Mouse (Mus musculus) midbrain, embryonic 11.5 days (tissue): ENCODE measurements around the gene Tgm2. TPM values are rescaled to one million over a fixed set of nuclear protein-coding genes. Genes with fewer than 3 reads are reported as not detected.

Source experiments
- ATAC-seq: fragments of 200-750 bp; cut with Nextera tagmentation; 2 replicates; pipeline ENCODE4 v1.8.0; 2017; ENCODE audit warnings: moderate TSS enrichment, moderate library complexity; ENCODE audit not compliant: low FRiP score
- DNase-seq: peaks from one replicate; pipeline ENCODE4 v3.0.0; 2015; ENCODE audit warnings: low spot score; ENCODE audit errors: missing footprints
- H3K27ac ChIP-seq: fragments of 300-500 bp; sonication (generic); 2 replicates; pipeline ENCODE4 v1.5.1; 2014; ENCODE audit warnings: low read depth, low read length
- H3K27me3 ChIP-seq: fragments of 300-500 bp; sonication (generic); 2 replicates; pipeline ENCODE4 v1.6.1; 2014; ENCODE audit warnings: mild to moderate bottlenecking, low read length, moderate library complexity, mixed read lengths; ENCODE audit not compliant: control insufficient read depth, insufficient read depth
- H3K36me3 ChIP-seq: fragments of 300-500 bp; sonication (generic); 2 replicates; pipeline ENCODE4 v1.6.1; 2014; ENCODE audit warnings: mild to moderate bottlenecking, low read length, moderate library complexity, mixed read lengths; ENCODE audit not compliant: control insufficient read depth, insufficient read depth
- H3K4me1 ChIP-seq: fragments of 300-500 bp; sonication (generic); 2 replicates; pipeline ENCODE4 v1.6.1; 2014; ENCODE audit warnings: low read length; ENCODE audit not compliant: control insufficient read depth, insufficient read depth
- H3K4me2 ChIP-seq: fragments of 300-500 bp; sonication (generic); 2 replicates; pipeline ENCODE4 v1.6.1; 2014; ENCODE audit warnings: mild to moderate bottlenecking, moderate library complexity
- H3K4me3 ChIP-seq: fragments of 300-500 bp; sonication (generic); 2 replicates; pipeline ENCODE4 v1.5.1; 2014; ENCODE audit warnings: low read depth, low read length
- H3K9ac ChIP-seq: fragments of 300-500 bp; sonication (generic); 2 replicates; pipeline ENCODE4 v1.6.1; 2014; ENCODE audit warnings: low read length
- H3K9me3 ChIP-seq: fragments of 300-500 bp; sonication (generic); 2 replicates; pipeline ENCODE4 v1.6.1; 2016; ENCODE audit warnings: low read length; ENCODE audit not compliant: control insufficient read depth
- WGBS: fragments of 180-500 bp; shearing (Covaris S2); extraction: QIAGEN DNeasy Blood & Tissue Kit; methylation state at CpG from one replicate; pipeline ENCODE4 v1.1.7; 2014; 5-methylcytosine and 5-hydroxymethylcytosine counted together
- polyA plus RNA-seq: library from polyadenylated mRNA; unstranded; fragments of >200 nt; fragmentation: Nextera tagmentation; extraction: Ambion mirVana; gene quantifications from 2 replicates; pipeline ENCODE4 v1.2.1, GENCODE M21; 2014

The Tgm2 gene
- polyA plus RNA-seq, 1 experiment from 2014 or later: 5.8 TPM

DNA sequence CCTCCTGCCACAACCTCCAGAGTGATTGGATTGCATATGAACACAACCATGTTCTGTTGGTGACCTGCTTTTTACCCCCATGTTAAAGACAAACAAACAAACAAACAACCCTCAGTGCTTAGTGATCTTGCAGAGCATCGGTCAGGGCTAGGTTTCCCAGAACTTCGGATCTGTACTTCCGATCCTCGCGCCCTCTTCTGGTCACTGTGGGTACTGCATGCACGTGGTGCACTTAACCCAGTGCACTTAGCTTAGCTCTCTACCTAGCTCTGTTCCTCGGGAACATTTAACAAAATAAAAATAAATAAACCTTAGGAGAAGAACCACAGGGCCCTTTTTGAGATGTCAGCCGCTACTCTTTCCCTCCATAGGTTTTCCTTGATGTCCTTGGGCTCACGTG lies 34.6 kb upstream of the Tgm2 start:
- Histone ChIP-seq H3K9ac (no peak overlapping the region), H3K27me3 (no peaks in the 10 kb centered on the region), H3K4me1 (peaks cover 5% of the 10 kb centered on the region; the same call in 1 of the 2 replicates), H3K9me3 (no peaks in the 10 kb centered on the region), H3K4me2 (no peak overlapping the region), H3K36me3 (no peaks in the 10 kb centered on the region), H3K4me3 (no peak overlapping the region), H3K27ac (no peak overlapping the region)
- ATAC-seq: no peak
- peak; percentile 94 for DNase-seq
- 42% methylated on average over 9 of the region's 9 CpGs for WGBS

DNA sequence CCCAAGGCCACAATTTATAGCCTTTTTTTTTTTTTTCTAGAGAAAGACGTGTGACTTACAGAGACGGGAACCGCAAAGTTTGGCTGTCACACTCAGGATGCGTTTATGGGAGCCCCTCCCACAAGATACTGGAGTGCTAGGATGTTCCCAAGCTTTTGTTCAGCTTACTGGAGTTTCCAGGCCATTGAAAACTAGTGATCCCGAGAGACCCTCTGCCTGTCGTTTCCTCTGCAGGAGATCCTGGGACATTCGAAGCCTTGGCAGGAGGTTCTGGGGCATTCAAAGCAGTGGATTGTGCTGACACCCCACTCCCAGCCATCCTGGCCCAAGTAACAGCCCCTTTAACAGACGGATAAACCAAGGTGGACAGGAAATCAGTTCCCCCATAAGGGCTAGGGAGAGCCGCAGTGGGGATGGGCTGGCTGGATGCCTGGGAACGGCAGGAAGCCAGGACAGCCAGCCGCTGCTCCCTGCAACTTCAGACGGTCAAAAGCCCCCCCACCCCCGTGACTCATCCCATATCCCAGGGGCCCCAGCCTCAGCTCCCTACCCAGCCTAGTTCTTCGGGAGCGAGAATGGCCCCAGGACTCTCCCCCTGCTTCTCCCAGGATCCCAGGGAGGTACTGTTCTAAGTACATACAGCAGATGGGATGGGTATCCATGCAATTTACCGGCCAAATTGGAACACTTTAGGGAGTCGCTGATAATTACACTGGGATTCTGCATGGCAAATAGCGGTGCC lies 33.3 kb upstream of the Tgm2 start:
- Histone ChIP-seq H3K36me3 (no peaks in the 10 kb centered on the region), H3K9ac (no peak overlapping the region), H3K27ac (no peak overlapping the region), H3K9me3 (no peaks in the 10 kb centered on the region), H3K27me3 (no peaks in the 10 kb centered on the region), H3K4me3 (peak overlapping the region; percentile 18), H3K4me2 (peak overlapping the region; percentile 39), H3K4me1 (peaks cover 5% of the 10 kb centered on the region; the same call in 1 of the 2 replicates)
- WGBS: 27% methylated on average over 18 of the region's 18 CpGs
- DNase-seq (peak; percentile 89), ATAC-seq (0 out of 2 replicates have a peak, but pooled peaks have one; percentile 8)

DNA sequence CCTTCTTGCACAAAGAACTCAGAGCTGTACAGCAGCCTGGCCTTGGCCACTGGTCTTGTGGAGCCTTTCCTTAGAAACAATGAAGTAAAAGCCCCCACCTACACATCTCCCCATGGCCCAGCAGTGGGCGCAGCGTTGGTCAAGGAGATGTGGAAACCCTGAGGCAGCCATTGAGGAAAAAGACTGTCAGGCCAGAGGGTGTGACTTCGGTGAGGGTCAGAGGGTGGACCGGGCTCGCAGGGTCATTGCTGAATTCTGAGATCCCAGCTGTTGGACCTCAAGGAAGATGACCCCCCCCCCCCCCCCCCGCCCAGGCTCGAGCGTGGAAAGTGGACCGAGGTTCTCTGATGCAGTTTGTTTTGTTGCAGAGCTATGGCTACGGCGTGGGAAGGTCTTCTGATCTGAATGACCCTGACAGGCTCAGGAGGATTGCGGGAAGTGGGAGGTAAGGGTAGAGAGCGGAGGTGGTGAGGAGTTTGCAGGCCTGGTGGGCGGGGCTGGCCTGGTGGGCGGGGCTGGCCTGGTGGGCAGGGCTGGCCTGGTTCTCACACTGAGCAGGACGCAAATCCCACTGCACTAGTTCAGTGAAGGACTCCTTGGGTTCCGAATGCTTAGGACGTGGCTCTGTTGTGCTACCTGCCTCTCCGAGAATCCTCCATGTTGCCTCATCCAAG lies 32.6 kb upstream of the Tgm2 start:
- Histone ChIP-seq H3K4me1 (peaks cover 5% of the 10 kb centered on the region; the same call in 1 of the 2 replicates), H3K36me3 (no peaks in the 10 kb centered on the region), H3K9ac (peak overlapping the region; percentile 2; the same call in 1 of the 2 replicates), H3K27me3 (no peaks in the 10 kb centered on the region), H3K4me2 (peak overlapping the region; percentile 39), H3K27ac (no peak overlapping the region), H3K9me3 (no peaks in the 10 kb centered on the region), H3K4me3 (peak overlapping the region; percentile 18)
- peak; percentile 96 for DNase-seq
- ATAC-seq: peak; percentile 89
- 8% methylated on average over 19 of the region's 19 CpGs for WGBS

DNA sequence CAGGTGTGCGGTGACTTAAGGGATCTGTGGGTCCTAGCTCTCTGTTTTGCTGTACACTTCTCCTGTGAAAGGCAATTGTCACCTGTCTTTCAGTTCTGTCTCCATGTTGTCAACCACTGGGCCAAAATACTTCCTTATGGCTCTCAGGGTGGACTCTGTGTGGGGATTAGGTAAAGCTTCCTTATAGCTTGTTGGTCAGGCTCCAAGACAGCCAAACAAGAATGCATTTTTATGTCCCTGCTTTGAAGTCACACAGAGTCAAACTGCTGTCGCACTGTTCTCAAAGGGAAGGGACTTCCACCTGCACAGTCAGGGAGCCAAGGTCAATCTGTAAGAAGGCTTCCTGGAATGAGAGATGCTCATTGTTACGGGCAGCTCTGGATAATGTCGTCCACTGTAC lies 31.9 kb upstream of the Tgm2 start:
- H3K27ac ChIP-seq: no peak overlapping the region
- 75% methylated on average over 4 of the region's 4 CpGs for WGBS

DNA sequence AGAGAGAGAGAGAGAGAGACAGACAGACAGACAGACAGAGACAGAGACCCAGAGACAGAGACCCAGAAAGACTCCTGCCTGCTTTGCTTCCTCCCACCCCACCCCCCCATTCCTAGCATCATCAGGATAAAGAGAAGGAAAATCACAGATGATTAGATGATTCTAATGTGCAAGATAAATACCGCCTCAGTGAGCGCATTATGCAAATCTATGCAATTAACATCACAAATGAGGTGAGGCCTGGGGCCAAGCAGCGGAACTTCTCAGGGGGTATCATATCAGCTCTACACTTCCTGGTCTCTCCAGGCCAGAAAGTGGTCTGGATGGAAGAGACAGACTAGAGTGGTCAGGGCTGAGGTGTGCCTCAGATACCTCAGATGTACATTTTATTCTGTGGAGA lies 31.3 kb upstream of the Tgm2 start:
- DNase-seq (no peak), ATAC-seq (no peak)
- H3K36me3 ChIP-seq: no peaks in the 10 kb centered on the region
- H3K27ac ChIP-seq: no peak overlapping the region
- no peaks in the 10 kb centered on the region for H3K9me3 ChIP-seq
- 43% methylated on average over 3 of the region's 3 CpGs for WGBS
- H3K4me3 ChIP-seq: no peak overlapping the region
- no peak overlapping the region for H3K9ac ChIP-seq
- no peaks in the 10 kb centered on the region for H3K27me3 ChIP-seq
- no peak overlapping the region for H3K4me2 ChIP-seq
- H3K4me1 ChIP-seq: peaks cover 5% of the 10 kb centered on the region; the same call in 1 of the 2 replicates

More for the DNA sequence above, 31.9 kb upstream of the Tgm2 start:
- no peak overlapping the region for H3K4me3 ChIP-seq
- no peaks in the 10 kb centered on the region for H3K27me3 ChIP-seq
- H3K4me2 ChIP-seq: no peak overlapping the region
- DNase-seq (no peak), ATAC-seq (no peak)
- no peaks in the 10 kb centered on the region for H3K36me3 ChIP-seq
- peaks cover 5% of the 10 kb centered on the region; the same call in 1 of the 2 replicates for H3K4me1 ChIP-seq
- H3K9me3 ChIP-seq: no peaks in the 10 kb centered on the region
- H3K9ac ChIP-seq: no peak overlapping the region

DNA sequence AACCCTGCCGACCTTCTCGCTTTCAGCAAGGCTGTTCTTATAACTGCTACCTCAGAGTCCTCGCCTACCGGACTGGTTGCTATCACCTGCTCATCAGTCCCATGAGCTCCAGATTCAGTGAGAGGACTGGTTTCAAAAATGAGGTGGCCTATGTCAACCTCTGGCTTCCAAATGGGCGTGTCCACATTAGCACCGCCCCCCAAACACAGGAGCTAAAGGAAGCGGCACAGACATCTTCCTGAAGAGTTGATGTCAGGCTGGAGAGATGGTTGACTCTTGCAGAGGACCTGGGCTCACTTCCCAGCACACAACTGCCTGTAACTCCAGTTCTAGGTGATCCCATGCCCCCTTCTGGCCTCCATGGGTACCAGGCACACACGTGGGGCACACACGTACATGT lies 30.5 kb upstream of the Tgm2 start:
- H3K27me3 ChIP-seq: no peaks in the 10 kb centered on the region
- no peaks in the 10 kb centered on the region for H3K9me3 ChIP-seq
- DNase-seq (no peak), ATAC-seq (no peak)
- peaks cover 5% of the 10 kb centered on the region; the same call in 1 of the 2 replicates for H3K4me1 ChIP-seq
- no peak overlapping the region for H3K27ac ChIP-seq
- H3K4me3 ChIP-seq: no peak overlapping the region
- no peak overlapping the region for H3K4me2 ChIP-seq
- WGBS: 88% methylated on average over 9 of the region's 9 CpGs
- no peak overlapping the region for H3K9ac ChIP-seq
- H3K36me3 ChIP-seq: no peaks in the 10 kb centered on the region

DNA sequence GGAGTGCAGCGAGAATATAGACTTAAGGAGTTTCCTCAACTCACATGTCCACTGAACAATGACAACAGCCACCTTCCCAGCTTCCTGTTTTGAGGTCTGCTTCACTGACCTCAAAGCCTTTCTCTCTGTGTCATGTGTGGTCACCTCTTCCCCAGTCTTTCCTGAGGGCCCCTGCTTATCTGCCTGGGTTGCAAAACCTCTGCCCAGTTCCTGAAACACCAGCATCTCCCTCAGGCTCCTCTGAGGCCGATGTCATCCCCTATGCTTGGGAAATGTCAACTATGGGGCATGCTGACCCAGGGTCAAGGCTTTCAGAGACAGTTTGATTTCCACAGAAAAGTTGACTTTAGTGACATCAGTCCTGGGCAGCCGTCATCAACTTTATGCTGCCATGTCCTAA lies 29.2 kb upstream of the Tgm2 start:
- WGBS: 77% methylated on average over 3 of the region's 3 CpGs
- Histone ChIP-seq H3K4me1 (peaks cover 5% of the 10 kb centered on the region; the same call in 1 of the 2 replicates), H3K9me3 (no peaks in the 10 kb centered on the region), H3K4me3 (no peak overlapping the region), H3K27ac (no peak overlapping the region), H3K36me3 (no peaks in the 10 kb centered on the region), H3K4me2 (no peak overlapping the region), H3K9ac (no peak overlapping the region), H3K27me3 (no peaks in the 10 kb centered on the region)
- DNase-seq: no peak
- no peak for ATAC-seq

DNA sequence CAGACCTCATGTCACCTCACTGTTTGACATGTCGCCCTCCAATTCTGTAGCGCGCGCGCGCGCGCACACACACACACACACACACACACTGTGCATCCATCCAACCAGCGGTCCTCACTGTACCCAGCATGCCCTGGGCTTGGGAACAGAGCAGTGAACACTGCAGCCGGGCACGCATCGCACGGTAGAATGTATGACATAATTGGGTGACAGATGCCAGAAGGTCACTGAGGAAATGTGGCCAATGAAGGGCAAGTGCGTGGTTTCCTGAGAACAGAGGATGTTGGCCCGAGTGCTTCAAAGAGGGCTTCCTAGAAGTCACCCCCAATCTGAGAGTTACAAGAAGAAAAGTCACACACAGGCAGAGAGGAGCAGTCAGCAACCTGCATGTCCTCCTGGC lies 28.7 kb upstream of the Tgm2 start:
- Histone ChIP-seq H3K27ac (no peak overlapping the region), H3K4me1 (peaks cover 5% of the 10 kb centered on the region; the same call in 1 of the 2 replicates)

DNA sequence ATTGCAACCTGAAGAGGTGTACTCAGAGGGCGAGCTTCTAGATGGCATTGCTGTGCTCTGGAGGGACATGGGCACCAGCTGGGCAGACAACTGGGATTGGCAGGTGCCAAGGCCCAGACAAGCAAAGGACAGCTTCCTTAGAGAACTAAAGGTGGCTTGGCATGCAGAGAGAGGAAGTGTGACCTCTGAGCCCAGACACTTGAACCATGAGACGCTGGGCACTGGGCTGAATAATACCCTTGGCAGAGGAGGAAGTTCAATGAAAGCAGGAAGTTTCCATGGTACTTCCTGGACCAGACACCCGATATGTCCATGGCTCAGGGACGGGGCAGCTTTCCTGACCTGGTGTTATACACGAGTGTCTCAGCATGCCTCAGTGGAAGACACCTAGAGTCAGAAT lies 28.2 kb upstream of the Tgm2 start:
- 79% methylated on average over 5 of the region's 5 CpGs for WGBS
- H3K36me3 ChIP-seq: no peaks in the 10 kb centered on the region
- H3K4me1 ChIP-seq: peaks cover 3% of the 10 kb centered on the region; the same call in 1 of the 2 replicates
- DNase-seq: no peak
- H3K4me3 ChIP-seq: no peak overlapping the region
- no peak for ATAC-seq
- H3K27ac ChIP-seq: no peak overlapping the region
- no peak overlapping the region for H3K9ac ChIP-seq
- H3K4me2 ChIP-seq: no peak overlapping the region
- no peaks in the 10 kb centered on the region for H3K9me3 ChIP-seq
- H3K27me3 ChIP-seq: no peaks in the 10 kb centered on the region

More for the DNA sequence above, 28.7 kb upstream of the Tgm2 start:
- Histone ChIP-seq H3K36me3 (no peaks in the 10 kb centered on the region), H3K27me3 (no peaks in the 10 kb centered on the region), H3K4me3 (no peak overlapping the region), H3K9ac (no peak overlapping the region), H3K9me3 (no peaks in the 10 kb centered on the region), H3K4me2 (no peak overlapping the region)
- no peak for ATAC-seq
- WGBS: 94% methylated on average over 15 of the region's 15 CpGs
- no peak for DNase-seq
